Mouse (Mus musculus) forebrain, embryonic 14.5 days (tissue): ENCODE data around the gene Fam110a. TPM values are rescaled to one million over a fixed set of nuclear protein-coding genes. Genes with fewer than 3 reads are reported as not detected.

Experiments
- ATAC-seq: fragments of 200-750 bp; cut with Nextera tagmentation; 2 replicates; pipeline ENCODE4 v1.8.0; 2017; ENCODE audit warnings: mild to moderate bottlenecking, moderate library complexity
- DNase-seq: peaks from one replicate; pipeline ENCODE4 v3.0.0-alpha.2; 2015; ENCODE audit warnings: low spot score
- H3K27ac ChIP-seq: fragments of 300-500 bp; sonication (generic); 2 replicates; pipeline ENCODE4 v1.5.1; 2014; ENCODE audit warnings: low read depth, mild to moderate bottlenecking, control low read depth, low read length, moderate library complexity
- H3K27me3 ChIP-seq: fragments of 300-500 bp; sonication (generic); replicated peaks from 2 replicates; pipeline ENCODE4 v1.6.1; 2014; ENCODE audit warnings: low read length, control low read depth, mixed read lengths; ENCODE audit not compliant: control insufficient read depth, insufficient read depth
- H3K36me3 ChIP-seq: fragments of 300-500 bp; sonication (generic); 2 replicates; pipeline ENCODE4 v1.6.1; 2014; ENCODE audit warnings: low read length, control low read depth; ENCODE audit not compliant: control insufficient read depth, insufficient read depth
- H3K4me1 ChIP-seq: fragments of 300-500 bp; sonication (generic); 2 replicates; pipeline ENCODE4 v1.6.1; 2014; ENCODE audit warnings: antibody characterized with exemption, low read length, control low read depth; ENCODE audit not compliant: control insufficient read depth, insufficient read depth
- H3K4me2 ChIP-seq: fragments of 300-500 bp; sonication (generic); 2 replicates; pipeline ENCODE4 v1.6.1; 2014; ENCODE audit warnings: mild to moderate bottlenecking, control low read depth, low read length
- H3K4me3 ChIP-seq: fragments of 300-500 bp; sonication (generic); 2 replicates; pipeline ENCODE4 v1.5.1; 2014; ENCODE audit warnings: low read depth, low read length, control low read depth
- H3K9ac ChIP-seq: fragments of 300-500 bp; sonication (generic); 2 replicates; pipeline ENCODE4 v1.6.1; 2014; ENCODE audit warnings: mild to moderate bottlenecking, low read length, control low read depth, moderate library complexity
- H3K9me3 ChIP-seq: fragments of 300-500 bp; sonication (generic); replicated peaks from 2 replicates; pipeline ENCODE4 v1.6.1; 2016; ENCODE audit warnings: low read length, control low read depth, mixed read lengths; ENCODE audit not compliant: control insufficient read depth
- WGBS: fragments of 180-500 bp; shearing (Covaris S2); extraction: QIAGEN DNeasy Blood & Tissue Kit; methylation state at CpG from one replicate; pipeline ENCODE4 v1.1.7; 2014; 5-methylcytosine and 5-hydroxymethylcytosine counted together
- microRNA counts: library from miRNA; unstranded; fragments of <30 nt; microRNA quantifications from one replicate; lab custom pipeline; 2016
- microRNA-seq: library from miRNA; unstranded; fragments of <30 nt; microRNA quantifications from one replicate; pipeline ENCODE4, GENCODE M21; 2016
- polyA plus RNA-seq: library from polyadenylated mRNA; unstranded; fragments of >200 nt; fragmentation: Nextera tagmentation; extraction: Ambion mirVana; gene quantifications from 2 replicates; pipeline ENCODE4 v1.2.1, GENCODE M21; 2014

Gene Fam110a
- polyA plus RNA-seq, 1 experiment from 2014 or later = 64.5 TPM

DNA sequence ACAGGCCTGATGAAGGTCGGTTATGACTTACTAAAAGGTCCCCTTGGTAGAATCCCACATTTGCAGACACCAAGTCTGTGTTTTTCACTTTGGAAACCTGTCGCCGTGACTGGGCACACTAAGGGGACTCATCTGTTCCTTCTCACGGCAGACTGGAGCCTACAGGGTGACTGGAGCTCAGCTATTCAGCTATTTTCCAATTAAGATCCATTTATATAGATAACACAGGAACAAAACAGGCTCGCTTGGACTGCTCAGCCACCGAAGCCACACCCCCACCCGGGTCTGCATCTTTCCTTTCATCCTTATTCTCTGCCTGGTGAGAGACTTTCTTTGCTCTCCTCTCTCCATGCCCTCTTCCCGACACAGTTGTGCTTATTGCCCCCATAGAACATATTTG is 59.0 kb downstream of the Fam110a start:
- whole genome bisulfite sequencing = 50% methylated on average over 8 of the region's 8 CpGs
- Histone ChIP-seq H3K9me3 (no peaks in the 10 kb centered on the region), H3K4me3 (no peak overlapping the region), H3K4me2 (no peak overlapping the region), H3K4me1 (no peaks in the 10 kb centered on the region), H3K36me3 (no peaks in the 10 kb centered on the region), H3K27me3 (no peaks in the 10 kb centered on the region), H3K9ac (no peak overlapping the region), H3K27ac (no peak overlapping the region)
- DNase-seq (no peak), ATAC-seq (no peak)

MicroRNA genes within 50 kb of the gene (microRNA counts, 519-probe panel; counts per million panel counts)
- not detected for microRNA mmu-miR-1953 (lab: Ali Mortazavi, UCI)

Small RNA genes lying within 50 kb of the gene (microRNA-seq; reads per million reads assigned to microRNA genes)
- not detected for gene Mir1953

Other genes starting within 250 kb of the Fam110a start
- 59.4 and 60.2 TPM in 2 replicates for gene Psmf1, start 236.0 kb downstream of the Fam110a start, polyA plus RNA-seq
- 0.17 TPM in 1 of 2 replicates, not detected in the other for gene Rspo4, start 137.3 kb downstream of the Fam110a start, polyA plus RNA-seq
- gene Angpt4, start 69.0 kb downstream of the Fam110a start, polyA plus RNA-seq = 0.21 TPM in 1 of 2 replicates, not detected in the other
- gene Slc52a3, start 16.3 kb upstream of the Fam110a start, polyA plus RNA-seq = 0.72 and 1.1 TPM in 2 replicates
- gene Scrt2, start 101.3 kb upstream of the Fam110a start, polyA plus RNA-seq = 16.1 and 16.2 TPM in 2 replicates
- gene Srxn1, start 125.3 kb upstream of the Fam110a start, polyA plus RNA-seq = 11.8 and 12.0 TPM in 2 replicates
- 1.1 and 1.7 TPM in 2 replicates for gene Tcf15, start 163.3 kb upstream of the Fam110a start, polyA plus RNA-seq
- 162 and 168 TPM in 2 replicates for gene Csnk2a1, start 246.6 kb upstream of the Fam110a start, polyA plus RNA-seq